Mouse (Mus musculus) forebrain, embryonic 15.5 days (tissue): ENCODE measurements around the gene Aasdh. TPM values are rescaled to one million over a fixed set of nuclear protein-coding genes. Genes with fewer than 3 reads are reported as not detected.

Experiments
- ATAC-seq: fragments of 200-750 bp; cut with Nextera tagmentation; replicated peaks from 2 replicates; pipeline ENCODE4 v1.8.0; 2017; ENCODE audit warnings: mild to moderate bottlenecking, moderate TSS enrichment, moderate library complexity
- H3K27ac ChIP-seq: fragments of 300-500 bp; sonication (generic); replicated peaks from 2 replicates; pipeline ENCODE4 v1.5.1; 2015; ENCODE audit warnings: mild to moderate bottlenecking, inconsistent platforms
- H3K27me3 ChIP-seq: fragments of 300-500 bp; sonication (generic); 2 replicates; pipeline ENCODE4 v1.6.1; 2015; ENCODE audit warnings: inconsistent platforms
- H3K36me3 ChIP-seq: fragments of 300-500 bp; sonication (generic); 2 replicates; pipeline ENCODE4 v1.6.1; 2015; ENCODE audit warnings: mild to moderate bottlenecking, inconsistent platforms
- H3K4me1 ChIP-seq: fragments of 300-500 bp; sonication (generic); 2 replicates; pipeline ENCODE4 v1.6.1; 2015; ENCODE audit warnings: inconsistent platforms
- H3K4me2 ChIP-seq: fragments of 300-500 bp; sonication (generic); replicated peaks from 2 replicates; pipeline ENCODE4 v1.6.1; 2015; ENCODE audit warnings: mild to moderate bottlenecking, inconsistent platforms
- H3K4me3 ChIP-seq: fragments of 300-500 bp; sonication (generic); 2 replicates; pipeline ENCODE4 v1.5.1; 2015; ENCODE audit warnings: mild to moderate bottlenecking, inconsistent platforms
- H3K9ac ChIP-seq: fragments of 300-500 bp; sonication (generic); replicated peaks from 2 replicates; pipeline ENCODE4 v1.6.1; 2015; ENCODE audit warnings: mild to moderate bottlenecking, inconsistent platforms
- H3K9me3 ChIP-seq: fragments of 300-500 bp; sonication (generic); 2 replicates; pipeline ENCODE4 v1.6.1; 2016; ENCODE audit warnings: inconsistent platforms
- WGBS: fragments of 180-500 bp; shearing (Covaris S2); methylation state at CpG from one replicate; pipeline ENCODE4 v1.1.7; 2015; ENCODE audit warnings: mixed read lengths; 5-methylcytosine and 5-hydroxymethylcytosine counted together
- polyA plus RNA-seq: library from polyadenylated mRNA; unstranded; fragments of >200 nt; fragmentation: Nextera tagmentation; extraction: Ambion mirVana; gene quantifications from 2 replicates; pipeline ENCODE4 v1.2.1, GENCODE M21; 2015

The Aasdh gene
- polyA plus RNA-seq, 1 experiment from 2014 or later: 27.5 TPM

GRCm38 (mm10) chr5:76828527-76829240 is 76.6 kb downstream of the Aasdh start:
- no peak overlapping the region for H3K9ac ChIP-seq
- no peak overlapping the region for H3K4me3 ChIP-seq
- no peak overlapping the region for H3K4me2 ChIP-seq
- H3K27me3 ChIP-seq: no peaks in the 10 kb centered on the region
- H3K4me1 ChIP-seq: peaks cover 35% of the 10 kb centered on the region
- H3K36me3 ChIP-seq: no peaks in the 10 kb centered on the region; the same call in 1 of the 2 replicates
- 15% methylated on average over 7 of the region's 7 CpGs for WGBS
- ATAC-seq: peak; percentile 87
- no peaks in the 10 kb centered on the region for H3K9me3 ChIP-seq
- H3K27ac ChIP-seq: peak overlapping the region; percentile 85

Other genes with a start within 250 kb of the Aasdh start
- gene C530008M17Rik, start 249.0 kb downstream of the Aasdh start, polyA plus RNA-seq: 84.9 and 94.2 TPM in 2 replicates
- 220 and 224 TPM in 2 replicates for gene Paics, start 45.8 kb upstream of the Aasdh start, polyA plus RNA-seq
- 14.6 and 16.5 TPM in 2 replicates for gene Ppat, start 46.1 kb upstream of the Aasdh start, polyA plus RNA-seq
- 79.0 and 81.3 TPM in 2 replicates for gene Srp72, start 69.2 kb upstream of the Aasdh start, polyA plus RNA-seq
- not detected in 2 replicates for gene Arl9, start 98.5 kb upstream of the Aasdh start, polyA plus RNA-seq
- 0.31 and 0.57 TPM in 2 replicates for gene Thegl, start 110.5 kb upstream of the Aasdh start, polyA plus RNA-seq
- gene Hopx, start 209.6 kb upstream of the Aasdh start, polyA plus RNA-seq: 1.8 and 2.2 TPM in 2 replicates